Mouse (Mus musculus) C2C12 (cell line): Measurements from ENCODE around the gene 1700019A02Rik.

ENCODE experiments used
- CTCF ChIP-seq: IDR thresholded peaks from one replicate; pipeline ENCODE4 v1.5.1; 2011; ENCODE audit not compliant: control insufficient read depth, insufficient read depth, insufficient read length
- FOSL1 ChIP-seq: IDR thresholded peaks from one replicate; pipeline ENCODE4 v1.8.0; 2011; ENCODE audit warnings: mild to moderate bottlenecking, low read length; ENCODE audit not compliant: poor library complexity, insufficient read depth, severe bottlenecking

GRCm38 (mm10) chr1:53189620-53190019 is 2.2 kb upstream of the 1700019A02Rik start:
- TF ChIP-seq CTCF (no peak), FOSL1 (no peak)
